Mouse (Mus musculus) forebrain, embryonic 11.5 days (tissue): ENCODE results near the gene Il3. TPM values are rescaled to one million over a fixed set of nuclear protein-coding genes. Genes with fewer than 3 reads are reported as not detected.
A peak's percentile ranks its signal among the peaks of the same experiment; 100 is the strongest.

ENCODE experiments used
- ATAC-seq: fragments of 200-750 bp; cut with Nextera tagmentation; replicated peaks from 2 replicates; pipeline ENCODE4 v1.8.0; 2017; ENCODE audit warnings: moderate TSS enrichment; ENCODE audit not compliant: low FRiP score
- DNase-seq: peaks from one replicate; pipeline ENCODE4 v3.0.0-alpha.2; 2017; ENCODE audit warnings: low spot score
- H3K27ac ChIP-seq: fragments of 300-500 bp; sonication (generic); 2 replicates; pipeline ENCODE4 v1.5.1; 2014; ENCODE audit warnings: low read depth, low read length
- H3K27me3 ChIP-seq: fragments of 300-500 bp; sonication (generic); 2 replicates; pipeline ENCODE4 v1.6.1; 2014; ENCODE audit warnings: mild to moderate bottlenecking, low read length, mixed read lengths; ENCODE audit not compliant: control insufficient read depth, insufficient read depth
- H3K36me3 ChIP-seq: fragments of 300-500 bp; sonication (generic); 2 replicates; pipeline ENCODE4 v1.6.1; 2014; ENCODE audit warnings: mild to moderate bottlenecking, low read length, moderate library complexity, mixed read lengths; ENCODE audit not compliant: control insufficient read depth, insufficient read depth
- H3K4me1 ChIP-seq: fragments of 300-500 bp; sonication (generic); replicated peaks from 2 replicates; pipeline ENCODE4 v1.6.1; 2014; ENCODE audit warnings: low read length, mixed read lengths; ENCODE audit not compliant: control insufficient read depth, insufficient read depth
- H3K4me2 ChIP-seq: fragments of 300-500 bp; sonication (generic); 2 replicates; pipeline ENCODE4 v1.6.1; 2014; ENCODE audit warnings: low read depth, mild to moderate bottlenecking, low read length, moderate library complexity, mixed read lengths; ENCODE audit not compliant: severe bottlenecking
- H3K4me3 ChIP-seq: fragments of 300-500 bp; sonication (generic); 2 replicates; pipeline ENCODE4 v1.5.1; 2014; ENCODE audit warnings: low read depth, low read length
- H3K9ac ChIP-seq: fragments of 300-500 bp; sonication (generic); 2 replicates; pipeline ENCODE4 v1.6.1; 2014; ENCODE audit warnings: low read length
- H3K9me3 ChIP-seq: fragments of 300-500 bp; sonication (generic); 2 replicates; pipeline ENCODE4 v1.6.1; 2016; ENCODE audit warnings: low read length, mixed read lengths; ENCODE audit not compliant: control insufficient read depth
- WGBS: fragments of 180-500 bp; shearing (Covaris S2); extraction: QIAGEN DNeasy Blood & Tissue Kit; methylation state at CpG from one replicate; pipeline ENCODE4 v1.1.7; 2014; 5-methylcytosine and 5-hydroxymethylcytosine counted together
- polyA plus RNA-seq: library from polyadenylated mRNA; unstranded; fragments of >200 nt; fragmentation: Nextera tagmentation; extraction: Ambion mirVana; gene quantifications from 2 replicates; pipeline ENCODE4 v1.2.1, GENCODE M21; 2014

Gene Il3
- polyA plus RNA-seq, 1 experiment from 2014 or later = not detected

DNA sequence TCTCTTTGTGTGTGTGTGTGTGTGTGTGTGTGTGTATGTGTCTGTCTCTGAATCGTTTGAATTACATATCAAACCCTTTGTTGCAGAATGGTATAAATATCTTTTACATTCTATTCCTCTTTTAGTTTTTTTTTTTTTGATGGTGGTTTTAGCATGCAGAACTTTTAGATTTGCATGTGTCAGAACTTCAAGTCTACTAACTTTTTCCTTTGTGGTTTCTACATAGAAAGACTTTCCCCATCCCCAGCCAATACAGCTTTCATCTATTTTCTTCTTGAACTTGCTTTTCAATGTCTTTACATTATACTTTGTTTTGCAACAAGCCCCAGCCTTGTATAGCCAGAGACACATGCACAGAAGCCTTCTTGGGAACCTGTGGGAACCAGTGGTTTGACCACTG, 29.7 kb upstream of the Il3 start:
- no peak overlapping the region for H3K9ac ChIP-seq
- H3K4me2 ChIP-seq = no peak overlapping the region
- ATAC-seq = no peak
- H3K36me3 ChIP-seq = no peaks in the 10 kb centered on the region
- H3K4me3 ChIP-seq = no peak overlapping the region
- H3K27me3 ChIP-seq = no peaks in the 10 kb centered on the region
- no peak for DNase-seq
- no peaks in the 10 kb centered on the region for H3K4me1 ChIP-seq
- H3K9me3 ChIP-seq = no peaks in the 10 kb centered on the region; the same call in 1 of the 2 replicates
- WGBS = 89% methylated on average over 1 of the region's 1 CpGs
- H3K27ac ChIP-seq = no peak overlapping the region

DNA sequence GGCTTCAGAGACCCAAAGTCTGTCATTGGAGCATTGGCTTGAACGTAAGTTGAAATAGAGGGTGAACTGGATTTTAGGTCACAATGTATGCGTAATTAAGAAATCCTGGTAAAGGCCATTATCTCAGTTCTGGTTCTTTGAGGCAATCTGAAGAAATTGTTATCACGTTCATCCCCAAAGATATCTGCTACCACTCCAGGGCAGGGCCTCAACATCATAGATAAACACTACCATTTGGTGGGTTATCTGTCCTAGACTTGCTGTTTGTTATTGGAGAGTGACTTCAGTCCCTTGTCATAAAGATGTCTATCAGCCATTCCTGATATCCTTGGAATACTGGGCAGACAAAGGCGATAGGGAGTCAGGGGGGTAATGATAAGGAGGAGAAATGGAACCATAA, 28.9 kb upstream of the Il3 start:
- H3K27ac ChIP-seq = no peak overlapping the region
- no peaks in the 10 kb centered on the region for H3K36me3 ChIP-seq
- H3K9me3 ChIP-seq = no peaks in the 10 kb centered on the region; the same call in 1 of the 2 replicates
- no peak overlapping the region for H3K4me2 ChIP-seq
- H3K4me1 ChIP-seq = no peaks in the 10 kb centered on the region
- no peaks in the 10 kb centered on the region for H3K27me3 ChIP-seq
- 85% methylated on average over 4 of the region's 4 CpGs for WGBS
- no peak overlapping the region for H3K4me3 ChIP-seq
- DNase-seq (no peak), ATAC-seq (no peak)
- no peak overlapping the region for H3K9ac ChIP-seq

DNA sequence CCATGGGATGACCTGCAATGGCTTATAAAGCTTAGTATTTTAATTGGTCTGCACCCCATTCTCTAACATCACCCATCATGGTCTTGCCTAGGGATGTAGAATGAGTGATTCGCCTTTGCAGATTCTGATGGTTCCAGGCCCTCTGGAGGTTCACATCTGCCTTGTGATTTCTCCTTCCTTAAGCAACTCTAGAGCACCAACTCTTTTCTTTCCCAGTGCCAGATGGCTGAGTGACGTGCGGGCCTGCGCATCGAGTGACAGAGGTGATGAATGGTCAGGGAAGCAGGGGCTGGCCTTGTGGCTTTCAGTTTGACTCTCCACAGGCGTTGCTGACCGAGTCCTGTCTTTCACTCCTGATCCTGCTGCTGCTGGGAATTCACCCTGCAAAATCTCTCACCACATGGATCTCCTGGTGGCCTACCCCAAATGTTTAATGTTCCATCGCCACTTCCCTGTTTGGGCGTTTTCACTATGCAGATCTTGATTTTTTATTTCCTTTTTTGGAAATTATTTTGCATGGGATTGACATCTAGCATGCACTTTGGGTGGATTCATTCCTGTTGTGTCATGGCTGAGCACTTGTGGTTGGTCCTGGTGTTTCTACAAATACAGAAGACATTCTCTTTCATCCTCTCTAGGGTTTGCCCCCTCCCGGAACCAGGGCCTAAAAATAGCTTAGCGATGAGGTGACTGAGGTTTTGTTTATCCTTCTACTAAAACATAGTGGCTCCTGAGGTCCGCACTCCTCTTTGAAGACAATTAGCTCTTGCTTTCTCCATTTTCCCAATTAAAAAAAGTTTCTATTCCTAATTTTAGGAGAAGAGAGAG, 27.1 kb upstream of the Il3 start:
- Histone ChIP-seq H3K9ac (no peak overlapping the region), H3K27me3 (no peaks in the 10 kb centered on the region), H3K9me3 (no peaks in the 10 kb centered on the region; the same call in 1 of the 2 replicates), H3K27ac (no peak overlapping the region), H3K36me3 (no peaks in the 10 kb centered on the region), H3K4me3 (no peak overlapping the region), H3K4me1 (no peaks in the 10 kb centered on the region), H3K4me2 (no peak overlapping the region)
- 78% methylated on average over 12 of the region's 12 CpGs for WGBS
- ATAC-seq (no peak), DNase-seq (no peak)

DNA sequence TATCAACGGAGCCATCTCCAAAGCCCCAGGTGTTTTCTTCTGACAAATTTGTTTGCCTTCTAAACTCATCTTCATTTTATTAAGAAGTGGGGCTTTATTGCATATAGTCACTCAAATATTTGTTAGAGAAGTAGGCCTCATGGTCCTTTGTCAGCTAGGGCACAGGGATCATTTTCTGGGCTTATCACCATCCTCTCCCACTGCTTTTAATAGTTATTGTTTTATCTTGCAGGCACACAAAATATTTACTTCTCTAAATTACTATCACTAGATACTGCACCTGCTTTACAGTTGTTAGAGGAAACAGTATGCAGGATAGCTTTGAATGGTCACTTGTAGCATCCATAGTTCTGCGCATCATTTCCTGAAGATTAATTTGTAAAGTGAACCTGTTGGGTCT, 25.1 kb upstream of the Il3 start:
- no peak for ATAC-seq
- no peaks in the 10 kb centered on the region for H3K27me3 ChIP-seq
- no peak for DNase-seq

DNA sequence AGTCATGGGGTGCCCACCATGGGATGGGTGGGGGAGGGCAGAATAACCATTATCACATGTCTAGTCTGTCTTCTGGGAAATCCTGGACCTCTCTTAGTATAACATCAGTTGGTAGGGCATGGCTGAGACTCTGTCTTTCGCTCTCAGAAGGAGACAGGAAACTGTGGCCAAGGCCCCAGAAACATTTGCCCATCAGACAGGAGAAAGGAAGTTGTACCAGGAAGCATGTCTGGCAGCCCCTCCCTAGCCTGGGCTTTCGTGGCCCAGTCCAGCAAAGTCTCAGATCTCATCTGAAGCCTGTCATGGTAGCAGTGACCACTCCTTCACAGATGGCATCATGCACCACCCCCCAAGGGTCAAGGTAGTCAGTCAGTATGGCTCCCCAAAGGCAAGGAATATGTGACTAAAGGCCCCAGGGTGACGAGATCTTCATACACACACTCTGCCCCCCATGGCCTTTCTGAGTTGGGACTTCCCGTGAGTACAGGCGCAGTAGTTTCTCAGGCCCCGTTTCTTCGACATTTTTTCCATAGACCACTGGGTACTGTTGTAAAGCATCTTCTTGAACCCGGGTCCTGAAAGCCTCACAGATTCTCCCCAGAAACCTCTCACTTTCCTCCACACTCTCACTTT, 20.9 kb upstream of the Il3 start:
- Histone ChIP-seq H3K4me3 (no peak overlapping the region), H3K36me3 (no peaks in the 10 kb centered on the region), H3K4me2 (no peak overlapping the region), H3K4me1 (no peaks in the 10 kb centered on the region), H3K27ac (no peak overlapping the region), H3K9ac (no peak overlapping the region), H3K27me3 (no peaks in the 10 kb centered on the region), H3K9me3 (no peaks in the 10 kb centered on the region)
- ATAC-seq = no peak
- WGBS = 87% methylated on average over 8 of the region's 8 CpGs
- DNase-seq = no peak

More for the DNA sequence above, 25.1 kb upstream of the Il3 start:
- Histone ChIP-seq H3K4me2 (no peak overlapping the region), H3K36me3 (no peaks in the 10 kb centered on the region), H3K27ac (no peak overlapping the region), H3K4me3 (no peak overlapping the region), H3K9me3 (no peaks in the 10 kb centered on the region), H3K9ac (no peak overlapping the region), H3K4me1 (no peaks in the 10 kb centered on the region)
- 90% methylated on average over 2 of the region's 2 CpGs for WGBS

DNA sequence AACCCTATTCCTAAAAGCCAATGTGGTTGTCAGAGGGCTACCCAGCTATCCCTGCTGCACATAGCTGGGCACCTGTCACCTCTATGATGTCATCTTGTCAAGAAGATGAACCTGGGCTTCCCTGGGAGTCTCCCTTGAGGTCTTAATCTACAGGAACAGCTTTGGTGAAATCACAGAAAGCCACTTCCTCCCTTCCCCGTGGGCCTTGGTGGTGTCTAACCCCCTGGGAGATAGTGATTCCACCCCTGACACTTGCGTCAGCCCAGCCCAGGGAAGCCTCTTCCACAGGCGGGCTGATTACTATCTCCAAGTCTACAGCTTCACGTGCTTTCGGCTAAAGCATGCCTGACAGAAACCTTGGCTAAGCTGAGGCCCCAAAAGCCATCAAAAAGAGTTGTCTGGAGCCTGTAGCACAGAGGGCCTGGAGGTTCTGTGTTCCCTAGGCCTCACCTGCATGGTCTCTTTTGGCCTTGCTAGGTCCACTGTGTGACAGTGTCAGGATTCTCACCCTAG, 4.4 kb upstream of the Il3 start:
- H3K4me3 ChIP-seq = no peak overlapping the region
- 81% methylated on average over 5 of the region's 5 CpGs for WGBS
- H3K27me3 ChIP-seq = no peaks in the 10 kb centered on the region
- no peaks in the 10 kb centered on the region for H3K9me3 ChIP-seq
- peak; percentile 30 for DNase-seq
- H3K9ac ChIP-seq = no peak overlapping the region
- no peaks in the 10 kb centered on the region for H3K36me3 ChIP-seq
- no peaks in the 10 kb centered on the region; the same call in 1 of the 2 replicates for H3K4me1 ChIP-seq
- ATAC-seq = no peak
- H3K4me2 ChIP-seq = no peak overlapping the region
- no peak overlapping the region for H3K27ac ChIP-seq

DNA sequence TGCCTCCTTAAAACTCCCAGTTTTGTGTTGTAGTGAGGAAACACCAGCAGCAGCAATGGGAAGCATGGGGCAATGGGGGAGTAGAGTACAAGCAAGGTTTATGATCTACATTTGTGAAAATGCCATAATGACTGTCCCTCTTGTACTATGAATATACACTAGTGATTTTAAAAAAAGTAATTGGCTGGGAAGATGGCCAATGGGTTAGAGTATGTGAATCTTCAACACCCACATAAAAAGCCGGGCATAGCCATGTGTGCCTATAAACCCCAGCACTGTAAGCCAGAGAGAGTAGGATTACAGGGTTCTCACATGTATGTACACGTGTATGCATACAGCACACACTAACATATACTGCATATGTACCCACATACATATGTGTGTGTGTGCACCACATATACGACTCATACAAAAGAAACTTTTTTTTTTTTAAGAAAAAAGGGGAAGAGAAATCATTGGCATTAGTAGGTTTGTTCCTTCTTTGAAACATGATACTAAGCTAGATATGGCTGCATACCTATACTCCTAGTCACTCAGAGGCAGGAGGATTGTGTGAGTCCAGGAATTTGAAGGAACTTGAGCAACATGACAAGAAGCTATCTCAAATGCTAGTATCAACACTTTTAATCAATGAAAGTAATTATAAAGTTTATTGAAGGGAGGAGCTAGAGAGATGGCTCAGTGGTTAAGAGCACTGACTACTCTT, 2.3 kb upstream of the Il3 start:
- H3K4me1 ChIP-seq = no peaks in the 10 kb centered on the region; the same call in 1 of the 2 replicates
- 88% methylated on average over 3 of the region's 3 CpGs for WGBS
- no peaks in the 10 kb centered on the region for H3K9me3 ChIP-seq
- no peak overlapping the region for H3K4me3 ChIP-seq
- H3K27ac ChIP-seq = no peak overlapping the region
- no peaks in the 10 kb centered on the region for H3K27me3 ChIP-seq
- no peaks in the 10 kb centered on the region for H3K36me3 ChIP-seq
- ATAC-seq (no peak), DNase-seq (no peak)
- H3K9ac ChIP-seq = no peak overlapping the region
- no peak overlapping the region for H3K4me2 ChIP-seq

DNA sequence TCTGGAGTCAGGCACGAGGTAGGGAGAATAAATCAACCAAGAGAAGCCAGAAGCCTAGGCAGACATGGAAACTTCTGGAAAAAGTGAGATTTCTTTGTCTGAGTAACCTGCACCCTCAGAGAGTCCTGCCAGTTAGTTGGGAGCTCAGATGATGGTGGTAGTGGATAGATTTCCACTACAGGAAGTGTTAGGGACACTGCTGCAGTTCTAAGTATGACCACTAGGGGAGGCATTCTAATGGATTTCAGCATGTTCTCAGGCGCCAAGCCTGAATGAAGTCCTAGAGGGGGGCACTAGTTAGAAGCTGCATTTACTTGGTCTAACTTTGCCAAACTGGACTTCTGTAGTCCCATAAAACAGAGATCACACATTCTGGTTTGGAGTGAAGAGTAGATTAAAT, 2.5 kb downstream of the Il3 start:
- DNase-seq (peak; percentile 50), ATAC-seq (no peak)
- 47% methylated on average over 2 of the region's 2 CpGs for WGBS
- Histone ChIP-seq H3K4me1 (no peaks in the 10 kb centered on the region), H3K4me3 (no peak overlapping the region), H3K27me3 (no peaks in the 10 kb centered on the region), H3K27ac (no peak overlapping the region), H3K9me3 (no peaks in the 10 kb centered on the region), H3K9ac (no peak overlapping the region), H3K4me2 (no peak overlapping the region), H3K36me3 (no peaks in the 10 kb centered on the region)
